Comparison of ENCODE assay signal across 8 mouse cellular contexts in genomic region chr14:20545529-20546331, GRCm38 (mm10). TPM values are rescaled to one million over a fixed set of nuclear protein-coding genes. Genes with fewer than 3 reads are reported as not detected.
DNase-seq lines count a peak whose midpoint lies in the region; ATAC-seq lines count a peak whose summit lies in the region.

No protein-coding gene starts in this region.

- no peaks in the 10 kb centered on the region for H3K27me3 ChIP-seq in heart, embryonic 13.5 days (replicated peaks)
- no peaks in the 10 kb centered on the region for H3K27me3 ChIP-seq in liver, embryonic 13.5 days
- H3K27me3 ChIP-seq in stomach, embryonic 16.5 days (ENCODE audit: control insufficient read depth, insufficient read depth, low read length) = no peaks in the 10 kb centered on the region

- WGBS in heart, embryonic 13.5 days = under 1% methylated on average over 67 of the region's 67 CpGs
- under 1% methylated on average over 65 of the region's 67 CpGs for WGBS in liver, embryonic 13.5 days (ENCODE audit: insufficient replicate concordance)
- under 1% methylated on average over 58 of the region's 67 CpGs for WGBS in stomach, embryonic 16.5 days

- H3K4me1 ChIP-seq in heart, embryonic 13.5 days = peaks cover 20% of the 10 kb centered on the region
- peaks cover 45% of the 10 kb centered on the region for H3K4me1 ChIP-seq in liver, embryonic 13.5 days (replicated peaks)
- peaks cover 7% of the 10 kb centered on the region for H3K4me1 ChIP-seq in stomach, embryonic 16.5 days (ENCODE audit: control insufficient read depth, insufficient read depth, low read length)

- no peaks in the 10 kb centered on the region for H3K9me3 ChIP-seq in heart, embryonic 13.5 days
- no peaks in the 10 kb centered on the region for H3K9me3 ChIP-seq in liver, embryonic 13.5 days (replicated peaks)
- H3K9me3 ChIP-seq in stomach, embryonic 16.5 days (replicated peaks; ENCODE audit: control insufficient read depth, low read length) = no peaks in the 10 kb centered on the region

- H3K4me2 ChIP-seq in heart, embryonic 13.5 days = peak overlapping the region; percentile 68
- H3K4me2 ChIP-seq in liver, embryonic 13.5 days = peak overlapping the region; percentile 70
- peak overlapping the region; percentile 62 for H3K4me2 ChIP-seq in stomach, embryonic 16.5 days (ENCODE audit: low read depth, low read length)

- peak; percentile 91 for ATAC-seq in erythroid progenitor cell, adult 5-6 weeks (replicated peaks; ENCODE audit: low FRiP score, poor library complexity, severe bottlenecking)
- peak; percentile 99 for ATAC-seq in heart, embryonic 13.5 days (ENCODE audit: extremely low read depth, insufficient number of reproducible peaks, low FRiP score, low TSS enrichment)
- ATAC-seq in liver, embryonic 13.5 days (ENCODE audit: low read depth) = peak; percentile 99
- ATAC-seq in stomach, embryonic 16.5 days (ENCODE audit: insufficient read depth, low FRiP score) = peak; percentile 99

- peak; percentile 88 for DNase-seq in CD4-positive helper T cell, adult 2 months (ENCODE audit: low read depth, low spot score)
- peak; percentile 24 for DNase-seq in brain, embryonic 18.5 days (ENCODE audit: low read depth, low spot score)
- peak; percentile 94 for DNase-seq in kidney, postnatal 14 days
- peak; percentile 94 for DNase-seq in liver, embryonic 13.5 days
- peak; percentile 91 for DNase-seq in neural tube, embryonic 10.5 days (ENCODE audit: extremely low spot score, low spot score)

- H3K9ac ChIP-seq in heart, embryonic 13.5 days = peak overlapping the region; percentile 87
- peak overlapping the region; percentile 93 for H3K9ac ChIP-seq in liver, embryonic 13.5 days
- peak overlapping the region; percentile 99 for H3K9ac ChIP-seq in stomach, embryonic 16.5 days (ENCODE audit: low read length)

- peak overlapping the region; percentile 69 for H3K4me3 ChIP-seq in heart, embryonic 13.5 days
- peak overlapping the region; percentile 78 for H3K4me3 ChIP-seq in liver, embryonic 13.5 days (replicated peaks)
- peak overlapping the region; percentile 88 for H3K4me3 ChIP-seq in stomach, embryonic 16.5 days (replicated peaks; ENCODE audit: low read length)

- H3K27ac ChIP-seq in heart, embryonic 13.5 days (replicated peaks) = peak overlapping the region; percentile 97
- peak overlapping the region; percentile 98 for H3K27ac ChIP-seq in liver, embryonic 13.5 days
- H3K27ac ChIP-seq in stomach, embryonic 16.5 days (ENCODE audit: low read length) = peak overlapping the region; percentile 97

- peaks cover 27% of the 10 kb centered on the region for H3K36me3 ChIP-seq in heart, embryonic 13.5 days
- peaks cover 12% of the 10 kb centered on the region for H3K36me3 ChIP-seq in liver, embryonic 13.5 days
- no peaks in the 10 kb centered on the region for H3K36me3 ChIP-seq in stomach, embryonic 16.5 days (ENCODE audit: control insufficient read depth, insufficient read depth, low read length)

RNA-seq across cellular contexts. Expression of gene Ppp3cb, which starts 0.6 kb away (rescaled TPM):
- total RNA-seq in erythroid progenitor cell, adult 5-6 weeks (2015; ENCODE audit: low replicate concordance) = 246 and 256 TPM in 2 replicates
- 136 and 181 TPM in 2 replicates for total RNA-seq in erythroid progenitor cell, adult 5-6 weeks (2017; ENCODE audit: low replicate concordance)
- polyA plus RNA-seq in heart, embryonic 13.5 days (2015; fragmentation: Nextera tagmentation; extraction: Ambion mirVana) = 29.3 and 33.0 TPM in 2 replicates
- 21.3 and 24.5 TPM in 2 replicates for polyA plus RNA-seq in liver, embryonic 13.5 days (2015; fragmentation: Nextera tagmentation; extraction: Ambion mirVana)
- polyA plus RNA-seq in stomach, embryonic 16.5 days (2015; fragmentation: Nextera tagmentation; extraction: Ambion mirVana) = 22.5 and 27.5 TPM in 2 replicates

RNA-seq across cellular contexts. Expression of gene Mss51, which starts 49.0 kb away (rescaled TPM):
- total RNA-seq in erythroid progenitor cell, adult 5-6 weeks (2015; ENCODE audit: low replicate concordance) = 8.0 and 20.2 TPM in 2 replicates
- total RNA-seq in erythroid progenitor cell, adult 5-6 weeks (2017; ENCODE audit: low replicate concordance) = 5.6 and 15.4 TPM in 2 replicates
- polyA plus RNA-seq in heart, embryonic 13.5 days (2015; fragmentation: Nextera tagmentation; extraction: Ambion mirVana) = 0.55 and 0.56 TPM in 2 replicates
- polyA plus RNA-seq in liver, embryonic 13.5 days (2015; fragmentation: Nextera tagmentation; extraction: Ambion mirVana) = 0.29 and 0.39 TPM in 2 replicates
- 0.52 and 0.56 TPM in 2 replicates for polyA plus RNA-seq in stomach, embryonic 16.5 days (2015; fragmentation: Nextera tagmentation; extraction: Ambion mirVana)

Comparison
In these comparisons a context has a peak if more than half of its experiments do, and no peak if none do; other contexts are left out.
1. Peak in every context shown above with its lines: DNase-seq, ATAC-seq, H3K4me3 ChIP-seq and H3K27ac ChIP-seq.
2. DNase-seq: peak in every context shown above with its lines; median percentile 94 in kidney, postnatal 14 days; 94 in liver, embryonic 13.5 days; 91 in neural tube, embryonic 10.5 days; 88 in CD4-positive helper T cell, adult 2 months; 24 in brain, embryonic 18.5 days.